Mouse (Mus musculus) forebrain, embryonic 16.5 days (tissue): ENCODE results near the gene Ms4a4d. TPM values are rescaled to one million over a fixed set of nuclear protein-coding genes. Genes with fewer than 3 reads are reported as not detected.
"Not testable (repeated sequence)": the region's sequence is repeated elsewhere in the genome, so short reads cannot be mapped to it uniquely, and the experiment has no call there.

Source experiments
- ATAC-seq: fragments of 200-750 bp; cut with Nextera tagmentation; 2 replicates; pipeline ENCODE4 v1.8.0; 2017; ENCODE audit warnings: mild to moderate bottlenecking, moderate library complexity
- H3K27ac ChIP-seq: fragments of 300-500 bp; sonication (generic); 2 replicates; pipeline ENCODE4 v1.5.1; 2014; ENCODE audit warnings: low read length, control low read depth
- H3K27me3 ChIP-seq: fragments of 300-500 bp; sonication (generic); replicated peaks from 2 replicates; pipeline ENCODE4 v1.6.1; 2014; ENCODE audit warnings: low read length; ENCODE audit not compliant: control insufficient read depth, insufficient read depth
- H3K36me3 ChIP-seq: fragments of 300-500 bp; sonication (generic); 2 replicates; pipeline ENCODE4 v1.6.1; 2014; ENCODE audit not compliant: control insufficient read depth, insufficient read depth
- H3K4me1 ChIP-seq: fragments of 300-500 bp; sonication (generic); replicated peaks from 2 replicates; pipeline ENCODE4 v1.6.1; 2014; ENCODE audit warnings: low read length; ENCODE audit not compliant: control insufficient read depth, insufficient read depth
- H3K4me2 ChIP-seq: fragments of 300-500 bp; sonication (generic); 2 replicates; pipeline ENCODE4 v1.6.1; 2014; ENCODE audit warnings: mild to moderate bottlenecking, low read length, control low read depth
- H3K4me3 ChIP-seq: fragments of 300-500 bp; sonication (generic); replicated peaks from 2 replicates; pipeline ENCODE4 v1.5.1; 2014; ENCODE audit warnings: mild to moderate bottlenecking, low read length, control low read depth
- H3K9ac ChIP-seq: fragments of 300-500 bp; sonication (generic); replicated peaks from 2 replicates; pipeline ENCODE4 v1.6.1; 2014; ENCODE audit warnings: low read depth, low read length, control low read depth
- H3K9me3 ChIP-seq: fragments of 300-500 bp; sonication (generic); 2 replicates; pipeline ENCODE4 v1.6.1; 2016; ENCODE audit warnings: low read length; ENCODE audit not compliant: control insufficient read depth
- WGBS: fragments of 180-500 bp; shearing (Covaris S2); extraction: QIAGEN DNeasy Blood & Tissue Kit; methylation state at CpG from one replicate; pipeline ENCODE4 v1.1.7; 2014; 5-methylcytosine and 5-hydroxymethylcytosine counted together
- polyA plus RNA-seq: library from polyadenylated mRNA; unstranded; fragments of >200 nt; fragmentation: Nextera tagmentation; extraction: Ambion mirVana; gene quantifications from 2 replicates; pipeline ENCODE4 v1.2.1, GENCODE M21; 2015

Gene Ms4a4d
- polyA plus RNA-seq, 1 experiment from 2014 or later = not detected

GRCm38 (mm10) chr19:11547911-11548310 is 11.3 kb downstream of the Ms4a4d start:
- no peaks in the 10 kb centered on the region for H3K27me3 ChIP-seq

GRCm38 (mm10) chr19:11554726-11555125 is 18.1 kb downstream of the Ms4a4d start:
- Histone ChIP-seq H3K4me1 (no peaks in the 10 kb centered on the region), H3K9ac (no peak overlapping the region), H3K27ac (no peak overlapping the region), H3K4me3 (no peak overlapping the region), H3K9me3 (no peaks in the 10 kb centered on the region), H3K36me3 (no peaks in the 10 kb centered on the region), H3K4me2 (no peak overlapping the region), H3K27me3 (no peaks in the 10 kb centered on the region)
- no peak for ATAC-seq
- WGBS = 87% methylated on average over 5 of the region's 5 CpGs

More at GRCm38 (mm10) chr19:11547911-11548310, 11.3 kb downstream of the Ms4a4d start:
- H3K4me2 ChIP-seq = no peak overlapping the region
- no peak for ATAC-seq
- H3K36me3 ChIP-seq = no peaks in the 10 kb centered on the region
- H3K4me3 ChIP-seq = no peak overlapping the region
- H3K4me1 ChIP-seq = no peaks in the 10 kb centered on the region
- H3K27ac ChIP-seq = no peak overlapping the region
- H3K9ac ChIP-seq = no peak overlapping the region
- H3K9me3 ChIP-seq = no peaks in the 10 kb centered on the region

- H3K4me3 ChIP-seq, H3K9me3 ChIP-seq, H3K27ac ChIP-seq, H3K4me1 ChIP-seq, H3K4me2 ChIP-seq, H3K36me3 ChIP-seq, ATAC-seq, H3K27me3 ChIP-seq, H3K9ac ChIP-seq: not testable (repeated sequence)
These were observed 23.0 kb downstream of the Ms4a4d start for GRCm38 (mm10) chr19:11559560-11559959.

- no peak overlapping the region for H3K27ac ChIP-seq
- H3K4me1 ChIP-seq = no peaks in the 10 kb centered on the region
- H3K4me2 ChIP-seq = no peak overlapping the region
- no peaks in the 10 kb centered on the region for H3K27me3 ChIP-seq
- 84% methylated on average over 8 of the region's 8 CpGs for WGBS
- H3K9ac ChIP-seq = no peak overlapping the region
- no peaks in the 10 kb centered on the region for H3K9me3 ChIP-seq
- ATAC-seq = peak; percentile 43; the same call in 1 of the 2 replicates
- no peaks in the 10 kb centered on the region for H3K36me3 ChIP-seq
- H3K4me3 ChIP-seq = no peak overlapping the region
These were observed 38.4 kb downstream of the Ms4a4d start for GRCm38 (mm10) chr19:11574965-11575364.

- Histone ChIP-seq H3K27ac (no peak overlapping the region), H3K9ac (no peak overlapping the region), H3K27me3 (no peaks in the 10 kb centered on the region), H3K4me2 (no peak overlapping the region), H3K4me3 (no peak overlapping the region), H3K36me3 (no peaks in the 10 kb centered on the region), H3K9me3 (no peaks in the 10 kb centered on the region), H3K4me1 (no peaks in the 10 kb centered on the region)
- no peak for ATAC-seq
- 64% methylated on average over 4 of the region's 4 CpGs for WGBS
These were observed 52.6 kb downstream of the Ms4a4d start for GRCm38 (mm10) chr19:11589205-11589604.

GRCm38 (mm10) chr19:11589891-11590449 is 53.4 kb downstream of the Ms4a4d start:
- ATAC-seq = no peak
- Histone ChIP-seq H3K4me3 (no peak overlapping the region), H3K27ac (no peak overlapping the region), H3K9me3 (no peaks in the 10 kb centered on the region), H3K36me3 (no peaks in the 10 kb centered on the region), H3K4me1 (no peaks in the 10 kb centered on the region), H3K27me3 (no peaks in the 10 kb centered on the region), H3K9ac (no peak overlapping the region), H3K4me2 (no peak overlapping the region)
- WGBS = 74% methylated on average over 2 of the region's 2 CpGs

- no peak for ATAC-seq
- H3K9ac ChIP-seq = no peak overlapping the region
- WGBS = 86% methylated on average over 3 of the region's 3 CpGs
- no peaks in the 10 kb centered on the region for H3K27me3 ChIP-seq
- no peak overlapping the region for H3K4me2 ChIP-seq
- no peaks in the 10 kb centered on the region for H3K4me1 ChIP-seq
- no peak overlapping the region for H3K4me3 ChIP-seq
- H3K36me3 ChIP-seq = no peaks in the 10 kb centered on the region
- H3K27ac ChIP-seq = no peak overlapping the region
- H3K9me3 ChIP-seq = no peaks in the 10 kb centered on the region
These were observed 64.7 kb downstream of the Ms4a4d start for GRCm38 (mm10) chr19:11601349-11601748.

- no peaks in the 10 kb centered on the region for H3K27me3 ChIP-seq
- no peak overlapping the region for H3K4me2 ChIP-seq
- H3K9ac ChIP-seq = no peak overlapping the region
- no peaks in the 10 kb centered on the region for H3K4me1 ChIP-seq
- no peak for ATAC-seq
- H3K27ac ChIP-seq = no peak overlapping the region
- no peaks in the 10 kb centered on the region for H3K36me3 ChIP-seq
- no peak overlapping the region for H3K4me3 ChIP-seq
- 85% methylated on average over 2 of the region's 2 CpGs for WGBS
- no peaks in the 10 kb centered on the region for H3K9me3 ChIP-seq
These were observed 65.4 kb downstream of the Ms4a4d start for GRCm38 (mm10) chr19:11602026-11602425.

GRCm38 (mm10) chr19:11604603-11605002 is 68.0 kb downstream of the Ms4a4d start, which contains the start of gene Ms4a6d:
Gene Ms4a6d, minus strand, starts transcription at chr19:11604849.
- no peak within 1 kb of the TSS for H3K9ac ChIP-seq
- ATAC-seq = no peak
- WGBS = 92% methylated on average over 2 of the region's 2 CpGs

More at GRCm38 (mm10) chr19:11604603-11605002, 68.0 kb downstream of the Ms4a4d start, which contains the start of gene Ms4a6d:
- Histone ChIP-seq H3K4me1 (no peaks in the 10 kb centered on the region), H3K4me3 (no peak within 1 kb of the TSS), H3K36me3 (no peaks in the 10 kb centered on the region), H3K4me2 (no peak within 1 kb of the TSS), H3K27me3 (no peaks in the 10 kb centered on the region), H3K27ac (no peak within 1 kb of the TSS), H3K9me3 (no peaks in the 10 kb centered on the region)
